Mouse (Mus musculus) MEL (cell line): ENCODE results near the gene Mterf1a. TPM values are rescaled to one million over a fixed set of nuclear protein-coding genes. Genes with fewer than 3 reads are reported as not detected.

Experiments used
- DNase-seq: peaks from one replicate; pipeline ENCODE4 v3.0.0; 2011; ENCODE audit warnings: low read depth, low spot score
- H3K27ac ChIP-seq: 2 replicates; pipeline ENCODE4 v1.5.1; 2012; ENCODE audit warnings: low read depth, mild to moderate bottlenecking, control low read depth, low read length, moderate library complexity; ENCODE audit not compliant: control insufficient read depth
- H3K27me3 ChIP-seq, 2 experiments: fragments of 150-350 bp in 1 of 2; sonication (generic) in 1 of 2; 2 replicates each; pipeline ENCODE4 v1.6.1; 2012; ENCODE audit warnings: low read length in 2 of 2, mild to moderate bottlenecking in 2 of 2, improper control_type of control experiment in 1 of 2, moderate library complexity in 1 of 2; ENCODE audit not compliant: insufficient read depth in 2 of 2, control insufficient read depth in 1 of 2
- H3K36me3 ChIP-seq, 2 experiments: 2 replicates each; pipeline ENCODE4 v1.6.1; 2012 to 2014; ENCODE audit warnings: low read length in 2 of 2, improper control_type of control experiment in 1 of 2, inconsistent platforms in 1 of 2, mild to moderate bottlenecking in 1 of 2; ENCODE audit not compliant: insufficient read depth in 2 of 2, control insufficient read depth in 1 of 2
- H3K4me1 ChIP-seq, 2 experiments: fragments of 150-350 bp in 1 of 2; sonication (generic) in 1 of 2; 2 replicates each; pipeline ENCODE4 v1.6.1; 2012; ENCODE audit warnings: low read length in 2 of 2, improper control_type of control experiment in 1 of 2, mild to moderate bottlenecking in 1 of 2; ENCODE audit not compliant: insufficient read depth in 2 of 2, control insufficient read depth in 1 of 2
- H3K4me3 ChIP-seq, 2 experiments: fragments of 150-350 bp in 1 of 2; sonication (generic) in 1 of 2; 2 replicates each; pipeline ENCODE4 v1.5.1; 2012; ENCODE audit warnings: low read depth in 2 of 2, low read length in 2 of 2, mild to moderate bottlenecking in 2 of 2, moderate library complexity in 2 of 2, control low read depth in 1 of 2, improper control_type of control experiment in 1 of 2; ENCODE audit not compliant: control insufficient read depth in 1 of 2, insufficient read depth in 1 of 2
- H3K79me2 ChIP-seq: 2 replicates; pipeline ENCODE4 v1.6.1; 2012; ENCODE audit warnings: mild to moderate bottlenecking, low read length, moderate library complexity; ENCODE audit not compliant: control insufficient read depth, poor library complexity, insufficient read depth
- H3K9ac ChIP-seq: 2 replicates; pipeline ENCODE4 v1.6.1; 2012; ENCODE audit warnings: low read depth, mild to moderate bottlenecking, control low read depth, low read length, moderate library complexity; ENCODE audit not compliant: control insufficient read depth, poor library complexity, severe bottlenecking
- H3K9me3 ChIP-seq: fragments of 150-350 bp; sonication (generic); replicated peaks from 2 replicates; pipeline ENCODE4 v1.6.1; 2012; ENCODE audit warnings: mild to moderate bottlenecking, low read length, improper control_type of control experiment, moderate library complexity; ENCODE audit not compliant: insufficient read depth
- CHD1 ChIP-seq: IDR thresholded peaks from 2 replicates; pipeline ENCODE4 v1.6.1; 2012; ENCODE audit warnings: low read depth, mild to moderate bottlenecking, inconsistent platforms, low read length, improper control_type of control experiment
- CHD2 ChIP-seq: IDR thresholded peaks from 2 replicates; pipeline ENCODE4 v1.6.1; 2011; ENCODE audit warnings: low read length, improper control_type of control experiment
- CTCF ChIP-seq, 3 experiments: IDR thresholded peaks in 2 of 3; conservative IDR thresholded peaks in 1 of 3; 2 replicates each; pipeline ENCODE4 v1.5.1; 2011 to 2012; ENCODE audit warnings: low read length in 3 of 3, low read depth in 2 of 3, mild to moderate bottlenecking in 2 of 3, improper control_type of control experiment in 1 of 3, inconsistent platforms in 1 of 3, mixed read lengths in 1 of 3, moderate library complexity in 1 of 3; ENCODE audit not compliant: control insufficient read depth in 1 of 3, insufficient read depth in 1 of 3, poor library complexity in 1 of 3, severe bottlenecking in 1 of 3
- E2F4 ChIP-seq: IDR thresholded peaks from 2 replicates; pipeline ENCODE4 v1.6.1; 2011; ENCODE audit warnings: low read depth, low read length, improper control_type of control experiment, borderline replicate concordance
- EP300 ChIP-seq, 2 experiments: IDR thresholded peaks; 2 replicates each; pipeline ENCODE4 v1.6.1; 2011; ENCODE audit warnings: improper control_type of control experiment in 2 of 2, low read length in 2 of 2, low read depth in 1 of 2, mild to moderate bottlenecking in 1 of 2
- ETS1 ChIP-seq: IDR thresholded peaks from 2 replicates; pipeline ENCODE4 v1.6.1; 2012; ENCODE audit warnings: low read depth, mild to moderate bottlenecking, inconsistent platforms, low read length, improper control_type of control experiment, moderate library complexity
- GABPA ChIP-seq: IDR thresholded peaks from 2 replicates; pipeline ENCODE4 v1.6.1; 2012; ENCODE audit warnings: low read depth, mild to moderate bottlenecking, inconsistent platforms, low read length, improper control_type of control experiment, moderate library complexity
- GATA1 ChIP-seq: IDR thresholded peaks from 2 replicates; pipeline ENCODE4 v1.6.1; 2011; ENCODE audit warnings: low read depth, low read length, improper control_type of control experiment
- JUND ChIP-seq: IDR thresholded peaks from 2 replicates; pipeline ENCODE4 v1.6.1; 2011; ENCODE audit warnings: low read depth, mild to moderate bottlenecking, improper control_type of control experiment, low read length
- KAT2A ChIP-seq: conservative IDR thresholded peaks from 2 replicates; pipeline ENCODE4 v1.6.1; 2012; ENCODE audit warnings: low read depth, low read length, improper control_type of control experiment, inconsistent platforms
- MAX ChIP-seq: IDR thresholded peaks from 2 replicates; pipeline ENCODE4 v1.6.1; 2011; ENCODE audit warnings: low read length, improper control_type of control experiment
- MEF2A ChIP-seq: IDR thresholded peaks from 2 replicates; pipeline ENCODE4 v1.6.1; 2014; ENCODE audit warnings: low read depth, mild to moderate bottlenecking, inconsistent platforms, low read length, improper control_type of control experiment; ENCODE audit not compliant: poor library complexity, insufficient replicate concordance, severe bottlenecking; ENCODE audit errors: extremely low read depth
- MYC ChIP-seq: IDR thresholded peaks from 2 replicates; pipeline ENCODE4 v1.6.1; 2011; ENCODE audit warnings: low read depth, mild to moderate bottlenecking, low read length, improper control_type of control experiment, moderate library complexity
- NRF1 ChIP-seq: IDR thresholded peaks from 2 replicates; pipeline ENCODE4 v1.6.1; 2014; ENCODE audit warnings: low read depth, mild to moderate bottlenecking, inconsistent platforms, low read length, improper control_type of control experiment, moderate library complexity; ENCODE audit not compliant: poor library complexity, insufficient read depth, severe bottlenecking
- POLR2AphosphoS5 ChIP-seq: IDR thresholded peaks from 2 replicates; pipeline ENCODE4 v1.6.1; 2012; ENCODE audit warnings: low read depth, borderline replicate concordance, mild to moderate bottlenecking, inconsistent platforms, low read length, moderate library complexity, mixed read lengths
- RAD21 ChIP-seq: IDR thresholded peaks from 2 replicates; pipeline ENCODE4 v1.6.1; 2011; ENCODE audit warnings: mild to moderate bottlenecking, low read depth, low read length, improper control_type of control experiment
- RCOR1 ChIP-seq: IDR thresholded peaks from 2 replicates; pipeline ENCODE4 v1.6.1; 2012; ENCODE audit warnings: low read depth, mild to moderate bottlenecking, inconsistent platforms, low read length, improper control_type of control experiment
- SMC3 ChIP-seq: IDR thresholded peaks from 2 replicates; pipeline ENCODE4 v1.6.1; 2011; ENCODE audit warnings: low read depth, low read length, improper control_type of control experiment
- TBP ChIP-seq: IDR thresholded peaks from 2 replicates; pipeline ENCODE4 v1.8.0; 2011; ENCODE audit warnings: low read depth, low read length, improper control_type of control experiment
- UBTF ChIP-seq: IDR thresholded peaks from 2 replicates; pipeline ENCODE4 v1.6.1; 2012; ENCODE audit warnings: low read depth, mild to moderate bottlenecking, inconsistent platforms, low read length, improper control_type of control experiment, moderate library complexity, borderline replicate concordance; ENCODE audit not compliant: insufficient read depth
- USF1 ChIP-seq: IDR thresholded peaks from 2 replicates; pipeline ENCODE4 v1.6.1; 2014; ENCODE audit warnings: low read depth, mild to moderate bottlenecking, inconsistent platforms, low read length, improper control_type of control experiment, moderate library complexity
- ZKSCAN1 ChIP-seq: IDR thresholded peaks from 2 replicates; pipeline ENCODE4 v1.6.1; 2012; ENCODE audit warnings: low read depth, mild to moderate bottlenecking, inconsistent platforms, low read length, improper control_type of control experiment, moderate library complexity
- ZNF384 ChIP-seq: IDR thresholded peaks from 2 replicates; pipeline ENCODE4 v1.6.1; 2012; ENCODE audit warnings: low read depth, mild to moderate bottlenecking, inconsistent platforms, low read length, improper control_type of control experiment
- polyA plus RNA-seq, 2 experiments: library from polyadenylated mRNA; stranded (reverse) in 1 of 2; unstranded in 1 of 2; fragments of >175 nt in 1 of 2; fragments of >200 nt in 1 of 2; gene quantifications; 2 replicates each; pipeline versions ENCODE4 v1.2.1 to v1.2.4; 2012; ENCODE audit warnings: low replicate concordance in 2 of 2, low read depth in 1 of 2; ENCODE audit not compliant: insufficient read length in 2 of 2, insufficient read depth in 1 of 2, missing spikeins in 1 of 2
- total RNA-seq: library from RNA; depleted of rRNA; stranded (reverse); fragments of 300-350 nt; gene quantifications from 2 replicates; pipeline ENCODE4 v1.2.3, GENCODE M21; 2012

The Mterf1a gene
- total and polyA plus RNA-seq, 3 experiments, result 4.2 to 5.5 TPM; not detected in 1

- no peak overlapping the region for H3K27ac ChIP-seq
- no peak for TF ChIP-seq NRF1
- no peak for TF ChIP-seq KAT2A
- no peak for TF ChIP-seq GATA1
- TF ChIP-seq RAD21, result no peak
- TF ChIP-seq POLR2AphosphoS5, result no peak
- no peak for TF ChIP-seq MAX
- no peak for TF ChIP-seq CHD1
- no peak for TF ChIP-seq CTCF (IDR thresholded peaks at IDR 0.05 in 2 of 3, conservative IDR thresholded peaks at IDR 0.05 in 1 of 3; ENCODE audit: control insufficient read depth in 1 of 3, insufficient read depth in 1 of 3, low read depth in 2 of 3, low read length in 3 of 3, poor library complexity in 1 of 3, severe bottlenecking in 1 of 3)
- peaks cover 0 to 2% of the 10 kb centered on the region in 2 experiments; a peak in 2 of 4 replicates for H3K36me3 ChIP-seq
These were observed 39.8 kb upstream of the Mterf1a start for GRCm38 (mm10) chr5:3933551-3933950.

GRCm38 (mm10) chr5:3931636-3932035, 37.9 kb upstream of the Mterf1a start:
- Histone ChIP-seq H3K27me3 (no peaks in the 10 kb centered on the region), H3K9ac (no peak overlapping the region), H3K27ac (no peak overlapping the region), H3K4me1 (peaks cover 0 to 4% of the 10 kb centered on the region in 2 experiments; a peak in 2 of 4 replicates), H3K9me3 (no peaks in the 10 kb centered on the region), H3K79me2 (peaks cover 24% of the 10 kb centered on the region), H3K4me3 (no peak overlapping the region), H3K36me3 (peaks cover 0 to 7% of the 10 kb centered on the region in 2 experiments; a peak in 3 of 4 replicates)
- DNase-seq, result no peak
- TF ChIP-seq USF1 (no peak), TBP (no peak), UBTF (no peak), RCOR1 (no peak), EP300 (IDR thresholded peaks at IDR 0.05; ENCODE audit: low read depth in 1 of 2, low read length in 2 of 2) (no peak), GABPA (no peak), POLR2AphosphoS5 (no peak), ZKSCAN1 (no peak), JUND (no peak), MEF2A (no peak), E2F4 (no peak), CHD2 (no peak), ZNF384 (no peak), MYC (no peak), KAT2A (no peak), SMC3 (no peak), ETS1 (no peak)

More at GRCm38 (mm10) chr5:3933551-3933950, 39.8 kb upstream of the Mterf1a start:
- no peaks in the 10 kb centered on the region for H3K9me3 ChIP-seq
- peaks cover 0 to 4% of the 10 kb centered on the region in 2 experiments; a peak in 2 of 4 replicates for H3K4me1 ChIP-seq
- H3K79me2 ChIP-seq, result peaks cover 19% of the 10 kb centered on the region
- H3K4me3 ChIP-seq, result no peak overlapping the region
- H3K27me3 ChIP-seq, result no peaks in the 10 kb centered on the region
- no peak overlapping the region for H3K9ac ChIP-seq
- no peak for DNase-seq
